Mouse (Mus musculus) lung, adult 2 months (tissue): ENCODE measurements around the gene Gdf3.

Experiments used
- CTCF ChIP-seq: fragments of 200-500 bp; IDR thresholded peaks from 2 replicates; pipeline ENCODE4 v1.5.1; 2011; ENCODE audit warnings: mild to moderate bottlenecking, low read length, control low read depth; ENCODE audit not compliant: insufficient read depth
- POLR2A ChIP-seq: fragments of 200-500 bp; IDR thresholded peaks from 2 replicates; pipeline ENCODE4 v1.6.1; 2011; ENCODE audit warnings: low read depth, mild to moderate bottlenecking, control low read depth, low read length, borderline replicate concordance; ENCODE audit errors: extremely low read depth

- peak; percentile 84 for TF ChIP-seq CTCF
- TF ChIP-seq POLR2A, result no peak
Measured at GRCm38 (mm10) chr6:122562463-122562862, 47.4 kb downstream of the Gdf3 start.
